23 mouse cellular contexts compared by ENCODE assay signal in genomic region chr12:26212447-26212846, GRCm38 (mm10).
DNase-seq lines count a peak whose midpoint lies in the region; ATAC-seq and TF ChIP-seq lines count a peak whose summit lies in the region.
"Had no signal": no experiment of that assay in that cellular context is flagged by ENCODE, and none has a peak within 500 bp of the region (broad histone marks: within the 10 kb centered on the region; RNA-seq: fewer than 3 reads in every experiment).

No protein-coding gene starts in this region.

- peak overlapping the region; percentile 70; the same call in 1 of the 2 replicates for H3K27ac ChIP-seq in forebrain, embryonic 15.5 days (replicated peaks)
- no peak overlapping the region for H3K27ac ChIP-seq in forebrain, postnatal 0 days (ENCODE audit: low read depth, low read length)
- H3K27ac ChIP-seq in kidney, embryonic 15.5 days = no peak overlapping the region
- H3K27ac ChIP-seq in kidney, postnatal 0 days = no peak overlapping the region
- H3K27ac ChIP-seq: embryonic facial prominence, embryonic 10.5 days; embryonic facial prominence, embryonic 12.5 days; forebrain, embryonic 13.5 days had no signal

- H3K4me1 ChIP-seq in forebrain, embryonic 15.5 days = peaks cover 13% of the 10 kb centered on the region
- H3K4me1 ChIP-seq in forebrain, postnatal 0 days (ENCODE audit: insufficient read depth) = peaks cover 13% of the 10 kb centered on the region
- 0 out of 2 replicates have a peak, but pooled peaks cover 7% of the 10 kb centered on the region for H3K4me1 ChIP-seq in kidney, embryonic 15.5 days
- H3K4me1 ChIP-seq in kidney, postnatal 0 days (replicated peaks; ENCODE audit: insufficient read depth, low read length) = no peaks in the 10 kb centered on the region

- WGBS in forebrain, embryonic 15.5 days = 88% methylated on average over 1 of the region's 1 CpGs
- whole genome bisulfite sequencing in forebrain, postnatal 0 days = 96% methylated on average over 1 of the region's 1 CpGs
- 38% methylated on average over 1 of the region's 1 CpGs for WGBS in kidney, embryonic 15.5 days
- WGBS in kidney, postnatal 0 days = 48% methylated on average over 1 of the region's 1 CpGs

- H3K4me2 ChIP-seq in forebrain, embryonic 15.5 days (replicated peaks) = no peak overlapping the region
- no peak overlapping the region for H3K4me2 ChIP-seq in forebrain, postnatal 0 days (ENCODE audit: low read depth)
- H3K4me2 ChIP-seq in kidney, embryonic 15.5 days = no peak overlapping the region
- no peak overlapping the region for H3K4me2 ChIP-seq in kidney, postnatal 0 days (ENCODE audit: low read length)
- H3K4me2 ChIP-seq: embryonic facial prominence, embryonic 12.5 days; forebrain, embryonic 13.5 days had no signal

- H3K9ac ChIP-seq in forebrain, embryonic 15.5 days (replicated peaks) = no peak overlapping the region
- no peak overlapping the region for H3K9ac ChIP-seq in forebrain, postnatal 0 days
- H3K9ac ChIP-seq in kidney, embryonic 15.5 days = no peak overlapping the region
- no peak overlapping the region for H3K9ac ChIP-seq in kidney, postnatal 0 days (ENCODE audit: low read depth, low read length)
- H3K9ac ChIP-seq: embryonic facial prominence, embryonic 12.5 days; forebrain, embryonic 13.5 days had no signal

- TF ChIP-seq CTCF in forebrain, postnatal 0 days (IDR thresholded peaks at IDR 0.05; ENCODE audit: low read depth) = no peak
- TF ChIP-seq CTCF in kidney, postnatal 0 days (IDR thresholded peaks at IDR 0.05; ENCODE audit: low read depth) = no peak

- no peaks in the 10 kb centered on the region for H3K9me3 ChIP-seq in forebrain, embryonic 15.5 days
- H3K9me3 ChIP-seq in forebrain, postnatal 0 days (ENCODE audit: low read length) = no peaks in the 10 kb centered on the region
- no peaks in the 10 kb centered on the region for H3K9me3 ChIP-seq in kidney, embryonic 15.5 days (replicated peaks)
- no peaks in the 10 kb centered on the region for H3K9me3 ChIP-seq in kidney, postnatal 0 days (replicated peaks; ENCODE audit: low read length)
- H3K9me3 ChIP-seq: embryonic facial prominence, embryonic 10.5 days; embryonic facial prominence, embryonic 12.5 days; forebrain, embryonic 13.5 days had no signal

- no peaks in the 10 kb centered on the region for H3K27me3 ChIP-seq in forebrain, embryonic 15.5 days
- H3K27me3 ChIP-seq in forebrain, postnatal 0 days (ENCODE audit: insufficient read depth, low read length) = no peaks in the 10 kb centered on the region
- no peaks in the 10 kb centered on the region for H3K27me3 ChIP-seq in kidney, embryonic 15.5 days
- no peaks in the 10 kb centered on the region for H3K27me3 ChIP-seq in kidney, postnatal 0 days (ENCODE audit: insufficient read depth, low read length)
- H3K27me3 ChIP-seq: CH12.LX; embryonic facial prominence, embryonic 12.5 days; forebrain, embryonic 13.5 days had no signal

- no peak for DNase-seq in forebrain, postnatal 0 days
- no peak for DNase-seq in kidney, postnatal 10 days
- peak; percentile 73 for DNase-seq in kidney, postnatal 0 days (ENCODE audit: low spot score)
- no peak for DNase-seq in kidney, postnatal 25 days
- DNase-seq: adrenal gland, adult 8-10 months; adrenal gland, postnatal 14 days; adrenal gland, postnatal 36 days; B cell, adult 2 months; cerebellum, adult 11-12 months; cerebellum, adult 2 months; cerebellum, adult 9-10 months; cerebellum, postnatal 10 days; cerebellum, postnatal 25 days had no signal

- H3K4me3 ChIP-seq in forebrain, embryonic 15.5 days = no peak overlapping the region
- no peak overlapping the region for H3K4me3 ChIP-seq in forebrain, postnatal 0 days (ENCODE audit: low read depth, low read length)
- H3K4me3 ChIP-seq in kidney, embryonic 15.5 days (replicated peaks) = no peak overlapping the region
- H3K4me3 ChIP-seq in kidney, postnatal 0 days (replicated peaks; ENCODE audit: low read depth, low read length) = no peak overlapping the region
- H3K4me3 ChIP-seq: embryonic facial prominence, embryonic 10.5 days; embryonic facial prominence, embryonic 12.5 days; forebrain, embryonic 13.5 days had no signal

- no peak for ATAC-seq in forebrain, embryonic 15.5 days (replicated peaks)
- no peak for ATAC-seq in forebrain, postnatal 0 days
- peak; percentile 64 for ATAC-seq in kidney, embryonic 15.5 days (replicated peaks; ENCODE audit: low FRiP score)
- ATAC-seq in kidney, postnatal 0 days (replicated peaks; ENCODE audit: low FRiP score, low read depth) = no peak
- ATAC-seq: activated CD4-positive, CD25-positive, alpha-beta regulatory T cell, adult 4 months; CD4-positive, CD25-positive, alpha-beta regulatory T cell, adult 4 months; forebrain, embryonic 13.5 days; Patski had no signal

- H3K36me3 ChIP-seq in forebrain, embryonic 15.5 days = no peaks in the 10 kb centered on the region
- H3K36me3 ChIP-seq in forebrain, postnatal 0 days (ENCODE audit: insufficient read depth) = no peaks in the 10 kb centered on the region
- H3K36me3 ChIP-seq in kidney, embryonic 15.5 days = no peaks in the 10 kb centered on the region
- H3K36me3 ChIP-seq in kidney, postnatal 0 days (ENCODE audit: insufficient read depth, low read length) = no peaks in the 10 kb centered on the region
- H3K36me3 ChIP-seq: embryonic facial prominence, embryonic 10.5 days; embryonic facial prominence, embryonic 12.5 days; G1E had no signal
